Mouse (Mus musculus) testis, adult 2 months (tissue): Measurements from ENCODE around the gene Gm42742.

Experiments
- CTCF ChIP-seq: fragments of 200-500 bp; IDR thresholded peaks from 2 replicates; pipeline ENCODE4 v1.5.1; 2012; ENCODE audit warnings: low read depth, mild to moderate bottlenecking, inconsistent platforms, low read length, moderate library complexity; ENCODE audit not compliant: control insufficient read depth, insufficient read depth, insufficient replicate concordance
- POLR2A ChIP-seq: fragments of 200-500 bp; IDR thresholded peaks from 2 replicates; pipeline ENCODE4 v1.6.1; 2012; ENCODE audit warnings: low read depth, mild to moderate bottlenecking, inconsistent platforms, low read length, moderate library complexity; ENCODE audit not compliant: control insufficient read depth

DNA sequence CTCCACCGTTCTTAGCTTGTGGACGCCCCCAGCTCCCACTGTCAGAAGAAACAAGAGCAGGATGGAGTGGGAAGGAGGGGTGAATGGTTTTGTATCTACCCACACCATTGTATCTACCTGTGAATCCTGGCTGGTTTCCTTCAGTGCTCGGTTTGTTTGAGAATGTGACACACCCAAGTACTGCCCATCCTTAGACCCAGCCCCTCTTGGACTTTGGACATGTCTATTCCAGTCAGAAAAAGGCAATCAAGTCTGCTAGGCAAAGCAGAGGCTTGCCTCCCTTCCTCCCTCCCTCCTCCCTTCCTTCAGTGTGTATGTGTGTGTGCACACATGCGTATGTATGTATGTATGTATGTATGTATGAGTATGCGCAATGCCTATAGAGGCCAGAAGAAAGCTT, 17.3 kb downstream of the Gm42742 start:
- TF ChIP-seq CTCF: no peak
- no peak for TF ChIP-seq POLR2A
